Mouse (Mus musculus): Measurements from ENCODE around the gene Ipo9. TPM values are rescaled to one million over a fixed set of nuclear protein-coding genes. Genes with fewer than 3 reads are reported as not detected.

The Ipo9 gene
- polyA plus RNA-seq, 1 experiment from 2014 or later, result 167 TPM

DNA sequence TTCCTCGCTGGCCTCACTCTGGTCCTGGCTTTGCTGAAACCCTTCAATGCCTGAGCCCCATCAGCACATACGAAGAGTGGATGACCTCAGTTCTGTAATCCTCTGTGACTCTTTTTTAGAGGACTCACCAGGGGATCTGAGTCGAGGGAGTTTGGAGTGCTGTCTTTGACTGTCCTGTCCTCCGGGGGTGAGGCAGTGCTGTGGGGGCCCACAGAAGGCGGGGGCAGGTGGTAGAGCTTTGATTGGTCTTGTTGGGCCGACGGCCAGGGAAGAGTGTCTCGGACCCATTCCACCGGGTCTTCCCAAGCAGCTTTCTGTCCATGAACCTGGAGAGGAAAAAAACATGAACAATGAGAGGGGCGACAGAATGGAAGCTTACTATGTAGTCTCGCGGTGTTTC lies 13.2 kb upstream of the Ipo9 start:
- no peak overlapping the region for H3K4me2 ChIP-seq
- H3K4me1 ChIP-seq (ENCODE audit: control insufficient read depth, insufficient read depth, low read length), result no peaks in the 10 kb centered on the region
- ATAC-seq (ENCODE audit: low FRiP score) (no peak), DNase-seq (ENCODE audit: low spot score, missing footprints) (peak; percentile 60)
- no peak overlapping the region for H3K4me3 ChIP-seq (ENCODE audit: low read depth, low read length)
- no peak overlapping the region for H3K27ac ChIP-seq (ENCODE audit: low read depth, low read length)
- H3K9ac ChIP-seq (ENCODE audit: low read length), result no peak overlapping the region
- peaks cover 9% of the 10 kb centered on the region for H3K36me3 ChIP-seq (ENCODE audit: control insufficient read depth, insufficient read depth, low read length)
- 87% methylated on average over 12 of the region's 12 CpGs for WGBS
- H3K9me3 ChIP-seq (ENCODE audit: control insufficient read depth, low read length), result no peaks in the 10 kb centered on the region
- H3K27me3 ChIP-seq (ENCODE audit: control insufficient read depth, insufficient read depth, low read length), result no peaks in the 10 kb centered on the region

DNA sequence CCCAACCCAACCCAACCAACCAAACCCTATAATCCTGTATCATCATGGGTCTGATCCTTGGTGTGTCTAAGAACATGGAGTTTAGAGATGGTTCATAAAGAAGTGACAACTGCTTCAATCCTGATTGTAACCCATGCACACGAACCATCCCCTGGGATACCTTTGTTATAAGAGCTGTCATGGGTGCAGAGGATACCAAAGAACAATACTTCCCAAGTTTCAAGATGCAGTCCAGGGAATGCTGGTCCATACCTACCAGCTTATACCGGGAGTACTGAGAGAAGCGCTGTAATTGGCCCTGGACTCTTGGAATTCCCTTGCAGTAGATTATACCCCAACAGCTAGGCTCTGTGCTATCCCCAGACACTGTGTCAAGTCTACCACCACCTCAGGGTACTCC lies 11.6 kb upstream of the Ipo9 start:
- no peak overlapping the region for H3K4me3 ChIP-seq (ENCODE audit: low read depth, low read length)
- no peak overlapping the region for H3K9ac ChIP-seq (ENCODE audit: low read length)
- no peak overlapping the region for H3K27ac ChIP-seq (ENCODE audit: low read depth, low read length)
- DNase-seq (ENCODE audit: low spot score, missing footprints), result peak; percentile 75
- no peak overlapping the region for H3K4me2 ChIP-seq
- H3K9me3 ChIP-seq (ENCODE audit: control insufficient read depth, low read length), result no peaks in the 10 kb centered on the region
- H3K4me1 ChIP-seq (ENCODE audit: control insufficient read depth, insufficient read depth, low read length), result no peaks in the 10 kb centered on the region
- no peaks in the 10 kb centered on the region for H3K27me3 ChIP-seq (ENCODE audit: control insufficient read depth, insufficient read depth, low read length)
- peaks cover 9% of the 10 kb centered on the region for H3K36me3 ChIP-seq (ENCODE audit: control insufficient read depth, insufficient read depth, low read length)
- no peak for ATAC-seq (ENCODE audit: low FRiP score)
- WGBS, result 98% methylated on average over 3 of the region's 3 CpGs

DNA sequence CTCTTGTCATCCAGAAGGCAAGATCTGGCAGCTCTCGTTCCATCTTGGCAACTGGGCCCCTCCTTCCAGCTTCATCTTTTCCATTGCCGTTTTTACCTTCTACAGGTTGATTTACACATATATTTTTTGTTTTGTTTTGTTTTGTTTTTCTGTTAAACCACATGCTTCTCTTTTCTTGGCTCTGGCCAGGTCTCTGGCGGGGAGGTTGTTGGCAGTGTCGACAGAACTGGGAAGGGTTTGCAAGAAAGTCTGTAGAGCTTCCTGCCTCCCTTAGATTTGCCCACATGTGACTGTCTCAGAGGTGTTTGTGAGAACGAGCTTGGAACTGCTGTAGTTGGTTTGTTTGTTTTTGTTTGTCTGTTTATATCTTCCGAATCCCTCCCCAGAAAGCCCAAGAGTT lies 10.7 kb upstream of the Ipo9 start:
- ATAC-seq (ENCODE audit: low FRiP score), result no peak
- Histone ChIP-seq H3K27me3 (ENCODE audit: control insufficient read depth, insufficient read depth, low read length) (no peaks in the 10 kb centered on the region), H3K36me3 (ENCODE audit: control insufficient read depth, insufficient read depth, low read length) (peaks cover 9% of the 10 kb centered on the region)

DNA sequence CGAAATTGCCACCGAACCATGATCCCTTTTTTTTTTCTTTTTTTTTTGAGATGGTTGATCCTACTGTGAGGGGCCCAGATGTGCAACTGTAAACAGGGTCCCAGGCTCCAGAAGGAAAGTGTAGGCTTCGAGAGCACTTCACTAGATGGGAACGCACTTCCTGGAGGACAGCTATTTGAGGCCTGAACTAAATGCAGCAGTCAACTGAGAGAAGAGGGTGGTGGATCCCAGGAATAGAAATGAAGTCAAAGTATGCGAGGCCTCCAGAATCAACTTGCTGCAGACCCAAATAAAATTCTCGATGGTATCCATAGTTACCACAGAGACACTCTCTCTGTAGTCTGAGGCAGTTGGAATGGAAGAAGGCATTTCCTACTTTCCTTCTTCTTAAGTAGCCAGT lies 8.5 kb upstream of the Ipo9 start:
- ATAC-seq (ENCODE audit: low FRiP score), result no peak

More for the DNA sequence above, 10.7 kb upstream of the Ipo9 start:
- DNase-seq (ENCODE audit: low spot score, missing footprints), result peak; percentile 57
- H3K27ac ChIP-seq (ENCODE audit: low read depth, low read length), result no peak overlapping the region
- no peak overlapping the region for H3K9ac ChIP-seq (ENCODE audit: low read length)
- H3K4me2 ChIP-seq, result no peak overlapping the region
- no peaks in the 10 kb centered on the region for H3K4me1 ChIP-seq (ENCODE audit: control insufficient read depth, insufficient read depth, low read length)
- H3K9me3 ChIP-seq (ENCODE audit: control insufficient read depth, low read length), result no peaks in the 10 kb centered on the region
- H3K4me3 ChIP-seq (ENCODE audit: low read depth, low read length), result no peak overlapping the region
- 92% methylated on average over 6 of the region's 6 CpGs for WGBS

DNA sequence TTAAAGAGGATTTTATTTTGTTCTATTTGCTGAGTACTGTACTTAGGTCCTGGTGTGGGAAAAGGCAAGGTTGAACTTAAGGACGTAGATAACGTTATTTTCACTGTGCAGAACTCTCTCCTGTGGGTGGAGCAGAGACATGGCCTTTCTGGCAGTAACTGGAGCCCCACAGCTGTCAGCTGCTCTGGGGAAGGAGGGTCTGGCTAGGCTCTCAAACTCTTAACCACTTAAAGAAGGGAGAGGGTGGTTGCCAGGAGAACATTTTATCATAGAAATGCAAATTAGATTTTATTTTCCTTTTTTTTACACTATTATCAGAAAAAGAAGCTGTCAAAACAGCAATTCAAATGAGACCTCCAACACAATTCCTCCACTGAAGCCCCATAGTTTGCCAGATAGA lies 5.5 kb upstream of the Ipo9 start:
- Histone ChIP-seq H3K27ac (ENCODE audit: low read depth, low read length) (no peak overlapping the region), H3K9ac (ENCODE audit: low read length) (no peak overlapping the region), H3K4me2 (no peak overlapping the region), H3K4me3 (ENCODE audit: low read depth, low read length) (no peak overlapping the region), H3K4me1 (ENCODE audit: control insufficient read depth, insufficient read depth, low read length) (peaks cover 7% of the 10 kb centered on the region; the same call in 1 of the 2 replicates), H3K36me3 (ENCODE audit: control insufficient read depth, insufficient read depth, low read length) (no peaks in the 10 kb centered on the region; the same call in 1 of the 2 replicates), H3K9me3 (ENCODE audit: control insufficient read depth, low read length) (no peaks in the 10 kb centered on the region), H3K27me3 (ENCODE audit: control insufficient read depth, insufficient read depth, low read length) (no peaks in the 10 kb centered on the region)
- DNase-seq (ENCODE audit: low spot score, missing footprints) (peak; percentile 28), ATAC-seq (ENCODE audit: low FRiP score) (no peak)
- WGBS, result 51% methylated on average over 2 of the region's 2 CpGs

More for the DNA sequence above, 8.5 kb upstream of the Ipo9 start:
- Histone ChIP-seq H3K9ac (ENCODE audit: low read length) (no peak overlapping the region), H3K27ac (ENCODE audit: low read depth, low read length) (no peak overlapping the region), H3K27me3 (ENCODE audit: control insufficient read depth, insufficient read depth, low read length) (no peaks in the 10 kb centered on the region), H3K4me1 (ENCODE audit: control insufficient read depth, insufficient read depth, low read length) (no peaks in the 10 kb centered on the region), H3K4me3 (ENCODE audit: low read depth, low read length) (no peak overlapping the region), H3K36me3 (ENCODE audit: control insufficient read depth, insufficient read depth, low read length) (peaks cover 9% of the 10 kb centered on the region), H3K9me3 (ENCODE audit: control insufficient read depth, low read length) (no peaks in the 10 kb centered on the region), H3K4me2 (no peak overlapping the region)
- DNase-seq (ENCODE audit: low spot score, missing footprints), result no peak
- WGBS, result 86% methylated on average over 6 of the region's 6 CpGs

DNA sequence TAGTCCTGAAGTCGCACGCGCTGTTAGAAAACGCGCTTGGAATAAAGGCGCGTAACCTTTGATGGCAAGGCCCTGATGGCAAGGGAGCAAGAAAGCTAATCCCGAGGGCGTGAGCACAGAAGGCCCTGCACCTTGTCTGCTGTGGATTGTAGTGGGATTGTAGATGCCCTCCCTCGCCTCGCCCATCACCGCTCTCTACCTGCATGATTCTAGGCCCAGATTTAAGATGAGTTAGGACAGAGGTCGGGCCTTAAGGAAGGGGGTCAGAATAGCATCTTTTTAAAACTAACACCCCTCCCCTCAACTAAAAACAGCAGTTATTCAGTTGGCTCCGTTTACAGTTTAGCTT lies 344 bp upstream of the Ipo9 start:
- DNase-seq (ENCODE audit: low spot score, missing footprints) (no peak), ATAC-seq (ENCODE audit: low FRiP score) (peak; percentile 82)
- peak overlapping the region; percentile 97 for H3K9ac ChIP-seq (ENCODE audit: low read length)
- no peaks in the 10 kb centered on the region for H3K36me3 ChIP-seq (ENCODE audit: control insufficient read depth, insufficient read depth, low read length)
- H3K4me3 ChIP-seq (ENCODE audit: low read depth, low read length), result peak overlapping the region; percentile 87
- no peaks in the 10 kb centered on the region for H3K9me3 ChIP-seq (ENCODE audit: control insufficient read depth, low read length)
- H3K27me3 ChIP-seq (ENCODE audit: control insufficient read depth, insufficient read depth, low read length), result no peaks in the 10 kb centered on the region
- WGBS, result 5% methylated on average over 14 of the region's 14 CpGs
- H3K27ac ChIP-seq (ENCODE audit: low read depth, low read length), result peak overlapping the region; percentile 84
- peaks cover 24% of the 10 kb centered on the region for H3K4me1 ChIP-seq (ENCODE audit: control insufficient read depth, insufficient read depth, low read length)
- peak overlapping the region; percentile 60 for H3K4me2 ChIP-seq

DNA sequence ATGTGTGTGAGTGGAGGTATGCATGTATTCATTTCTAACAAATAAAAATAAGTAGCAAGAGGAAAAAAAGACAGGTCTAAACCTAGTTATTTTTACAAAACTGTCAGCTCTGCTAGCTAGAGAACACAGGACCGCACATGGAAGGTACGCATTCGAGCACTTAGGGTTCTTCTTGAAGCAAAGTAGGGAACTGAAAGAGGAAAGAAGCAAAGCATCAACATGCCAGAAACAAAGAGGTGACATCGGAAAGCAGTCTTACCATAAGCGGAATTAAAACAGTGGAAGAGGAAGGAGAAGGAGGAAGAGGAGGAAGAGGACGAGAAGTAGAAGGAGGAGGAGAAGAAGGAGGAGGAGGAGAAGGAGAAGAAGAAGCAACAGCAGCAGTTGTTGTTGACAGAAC lies 2.9 kb downstream of the Ipo9 start:
- ATAC-seq (ENCODE audit: low FRiP score) (no peak), DNase-seq (ENCODE audit: low spot score, missing footprints) (no peak)
- Histone ChIP-seq H3K9me3 (ENCODE audit: control insufficient read depth, low read length) (no peaks in the 10 kb centered on the region), H3K4me1 (ENCODE audit: control insufficient read depth, insufficient read depth, low read length) (peaks cover 24% of the 10 kb centered on the region), H3K27ac (ENCODE audit: low read depth, low read length) (no peak overlapping the region), H3K4me3 (ENCODE audit: low read depth, low read length) (no peak overlapping the region), H3K27me3 (ENCODE audit: control insufficient read depth, insufficient read depth, low read length) (no peaks in the 10 kb centered on the region), H3K4me2 (peak overlapping the region; percentile 60; the same call in 1 of the 2 replicates), H3K36me3 (ENCODE audit: control insufficient read depth, insufficient read depth, low read length) (peaks cover 10% of the 10 kb centered on the region; the same call in 1 of the 2 replicates), H3K9ac (ENCODE audit: low read length) (no peak overlapping the region)
- 87% methylated on average over 6 of the region's 6 CpGs for WGBS

DNA sequence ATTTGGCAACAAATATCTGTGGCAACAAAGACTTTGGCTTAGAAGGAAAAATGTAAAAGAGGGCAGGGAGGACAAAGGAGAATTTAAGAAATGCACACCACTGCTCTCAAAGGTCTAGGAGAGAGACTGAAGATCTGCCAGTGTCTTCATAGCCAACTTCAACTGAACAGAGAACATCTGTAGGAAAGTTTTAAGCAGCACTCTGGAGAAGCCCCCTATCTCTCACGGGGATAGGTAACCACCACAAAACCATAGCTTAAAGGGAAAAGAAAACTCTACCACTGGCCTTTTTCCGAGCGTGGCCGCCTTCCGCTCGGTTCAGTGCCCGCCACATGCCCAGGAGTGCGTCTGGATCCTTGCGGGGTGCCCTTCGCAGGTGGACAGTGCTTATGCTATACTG lies 3.7 kb downstream of the Ipo9 start:
- no peak for ATAC-seq (ENCODE audit: low FRiP score)
- Histone ChIP-seq H3K9ac (ENCODE audit: low read length) (no peak overlapping the region), H3K4me2 (no peak overlapping the region), H3K27ac (ENCODE audit: low read depth, low read length) (no peak overlapping the region), H3K4me3 (ENCODE audit: low read depth, low read length) (no peak overlapping the region), H3K9me3 (ENCODE audit: control insufficient read depth, low read length) (no peaks in the 10 kb centered on the region), H3K27me3 (ENCODE audit: control insufficient read depth, insufficient read depth, low read length) (no peaks in the 10 kb centered on the region), H3K36me3 (ENCODE audit: control insufficient read depth, insufficient read depth, low read length) (peaks cover 10% of the 10 kb centered on the region; the same call in 1 of the 2 replicates), H3K4me1 (ENCODE audit: control insufficient read depth, insufficient read depth, low read length) (peaks cover 24% of the 10 kb centered on the region)
- 98% methylated on average over 10 of the region's 10 CpGs for WGBS
- peak; percentile 26 for DNase-seq (ENCODE audit: low spot score, missing footprints)

DNA sequence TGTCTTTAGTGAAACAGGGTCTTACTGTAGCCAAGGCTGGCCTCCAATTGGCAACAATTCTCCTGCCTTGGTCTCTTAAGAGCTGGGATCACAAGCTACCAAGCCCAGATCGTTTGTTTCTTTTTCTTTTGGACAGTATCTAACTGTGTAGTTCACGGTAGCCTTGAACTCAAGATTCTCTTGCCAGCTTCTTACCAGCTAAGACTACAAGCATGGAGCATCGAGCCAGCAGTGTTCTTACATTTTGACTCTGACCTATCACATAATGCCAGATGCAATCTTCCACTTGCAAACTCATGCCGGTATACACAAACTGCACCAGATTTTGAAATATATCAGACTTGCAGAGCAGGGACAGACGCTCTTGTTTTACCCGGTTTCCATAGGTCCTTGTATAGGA lies 7.5 kb downstream of the Ipo9 start:
- H3K27ac ChIP-seq (ENCODE audit: low read depth, low read length), result no peak overlapping the region
- 90% methylated on average over 6 of the region's 6 CpGs for WGBS
- no peak overlapping the region for H3K4me3 ChIP-seq (ENCODE audit: low read depth, low read length)
- H3K9ac ChIP-seq (ENCODE audit: low read length), result no peak overlapping the region
- DNase-seq (ENCODE audit: low spot score, missing footprints) (peak; percentile 28), ATAC-seq (ENCODE audit: low FRiP score) (no peak)
- no peak overlapping the region for H3K4me2 ChIP-seq
- peaks cover 1% of the 10 kb centered on the region for H3K4me1 ChIP-seq (ENCODE audit: control insufficient read depth, insufficient read depth, low read length)
- H3K36me3 ChIP-seq (ENCODE audit: control insufficient read depth, insufficient read depth, low read length), result peaks cover 23% of the 10 kb centered on the region; the same call in 1 of the 2 replicates
- H3K9me3 ChIP-seq (ENCODE audit: control insufficient read depth, low read length), result no peaks in the 10 kb centered on the region
- no peaks in the 10 kb centered on the region for H3K27me3 ChIP-seq (ENCODE audit: control insufficient read depth, insufficient read depth, low read length)

DNA sequence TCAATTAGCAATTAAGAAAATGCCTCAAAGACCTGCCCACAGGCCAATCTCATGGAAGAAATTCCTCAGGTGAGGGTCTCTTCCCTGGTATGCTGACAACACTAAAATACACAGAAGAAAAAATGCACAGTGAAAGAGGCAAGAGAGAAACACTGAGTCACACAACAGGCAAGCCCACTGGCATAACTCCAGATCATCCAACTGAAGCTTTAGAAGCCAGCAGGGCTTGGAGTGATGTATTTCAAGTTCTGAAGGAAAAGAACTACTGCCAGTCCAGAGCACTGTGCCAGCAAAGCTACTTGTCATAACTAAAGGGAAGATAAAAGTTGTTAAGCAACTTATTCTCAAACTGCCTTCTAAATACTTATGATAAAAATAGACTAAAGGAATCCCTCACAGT lies 16.3 kb downstream of the Ipo9 start:
- H3K27ac ChIP-seq (ENCODE audit: low read depth, low read length), result no peak overlapping the region
- no peak overlapping the region for H3K4me3 ChIP-seq (ENCODE audit: low read depth, low read length)
- no peaks in the 10 kb centered on the region for H3K9me3 ChIP-seq (ENCODE audit: control insufficient read depth, low read length)
- no peak overlapping the region for H3K9ac ChIP-seq (ENCODE audit: low read length)
- DNase-seq (ENCODE audit: low spot score, missing footprints), result no peak
- H3K4me1 ChIP-seq (ENCODE audit: control insufficient read depth, insufficient read depth, low read length), result no peaks in the 10 kb centered on the region
- ATAC-seq (ENCODE audit: low FRiP score), result no peak
- H3K27me3 ChIP-seq (ENCODE audit: control insufficient read depth, insufficient read depth, low read length), result no peaks in the 10 kb centered on the region
- H3K36me3 ChIP-seq (ENCODE audit: control insufficient read depth, insufficient read depth, low read length), result peaks cover 51% of the 10 kb centered on the region
- no peak overlapping the region for H3K4me2 ChIP-seq
